ENCODE assay signal across 9 mouse cellular contexts in genomic region chr11:88356016-88356415, GRCm38 (mm10).
DNase-seq lines count a peak whose midpoint lies in the region; ATAC-seq lines count a peak whose summit lies in the region.
"Had no signal": no experiment of that assay in that cellular context is flagged by ENCODE, and none has a peak within 500 bp of the region (broad histone marks: within the 10 kb centered on the region; RNA-seq: fewer than 3 reads in every experiment).

No protein-coding gene starts in this region.

- H3K4me2 ChIP-seq in heart, embryonic 12.5 days = no peak overlapping the region

- H3K36me3 ChIP-seq in heart, embryonic 12.5 days = peaks cover 12% of the 10 kb centered on the region
- peaks cover 88% of the 10 kb centered on the region for H3K36me3 ChIP-seq in midbrain, embryonic 10.5 days

- no peak overlapping the region for H3K4me3 ChIP-seq in heart, embryonic 12.5 days
- H3K4me3 ChIP-seq in midbrain, embryonic 10.5 days = no peak overlapping the region

- H3K27me3 ChIP-seq in heart, embryonic 12.5 days (replicated peaks) = no peaks in the 10 kb centered on the region
- no peaks in the 10 kb centered on the region for H3K27me3 ChIP-seq in midbrain, embryonic 10.5 days (ENCODE audit: low read depth, poor library complexity, severe bottlenecking)

- peaks cover 83% of the 10 kb centered on the region for H3K4me1 ChIP-seq in heart, embryonic 12.5 days (replicated peaks)
- peaks cover 51% of the 10 kb centered on the region for H3K4me1 ChIP-seq in midbrain, embryonic 10.5 days

- DNase-seq in ZHBTc4 (ENCODE audit: low read depth, low spot score) = peak; percentile 24
- DNase-seq in adrenal gland, postnatal 36 days = peak; percentile 72 to 82
- DNase-seq in midbrain, embryonic 10.5 days (ENCODE audit: low spot score) = no peak
- DNase-seq in thymus, postnatal 4 days = no peak
- no peak for DNase-seq in retina, embryonic 14.5 days (ENCODE audit: low spot score)
- DNase-seq in embryo, embryonic 10 days (ENCODE audit: low spot score) = no peak
- DNase-seq in thymus, postnatal 14 days = no peak
- DNase-seq: thymus, postnatal 25 days had no signal

- H3K9me3 ChIP-seq in heart, embryonic 12.5 days (replicated peaks) = no peaks in the 10 kb centered on the region
- H3K9me3 ChIP-seq in midbrain, embryonic 10.5 days (replicated peaks) = no peaks in the 10 kb centered on the region

- no peak for ATAC-seq in heart, embryonic 12.5 days (ENCODE audit: insufficient number of reproducible peaks, low FRiP score)

- H3K27ac ChIP-seq in heart, embryonic 12.5 days (ENCODE audit: poor library complexity, severe bottlenecking) = peak overlapping the region; percentile 51
- H3K27ac ChIP-seq in midbrain, embryonic 10.5 days (replicated peaks) = peak overlapping the region; percentile 69

- WGBS in heart, embryonic 12.5 days = 72% methylated on average over 12 of the region's 12 CpGs
- WGBS in midbrain, embryonic 10.5 days = 88% methylated on average over 12 of the region's 12 CpGs

- no peak overlapping the region for H3K9ac ChIP-seq in heart, embryonic 12.5 days

Comparison
In these comparisons a context has a peak if more than half of its experiments do, and no peak if none do; other contexts are left out.
1. DNase-seq: peak in ZHBTc4 (single experiment) and adrenal gland, postnatal 36 days (2 of 2); none in midbrain, embryonic 10.5 days (single experiment), thymus, postnatal 4 days (single experiment), retina, embryonic 14.5 days (single experiment), embryo, embryonic 10 days (single experiment) and thymus, postnatal 14 days (single experiment).